Mouse (Mus musculus) lung, postnatal 0 days (tissue): ENCODE measurements around the gene Nr4a3.

Source experiments
- CTCF ChIP-seq: IDR thresholded peaks from 2 replicates; pipeline ENCODE4 v1.5.1; 2016; ENCODE audit warnings: antibody characterized with exemption, mild to moderate bottlenecking
- EP300 ChIP-seq: IDR thresholded peaks from 2 replicates; pipeline ENCODE4 v1.6.1; 2016; ENCODE audit warnings: antibody characterized with exemption, mild to moderate bottlenecking, control low read depth

DNA sequence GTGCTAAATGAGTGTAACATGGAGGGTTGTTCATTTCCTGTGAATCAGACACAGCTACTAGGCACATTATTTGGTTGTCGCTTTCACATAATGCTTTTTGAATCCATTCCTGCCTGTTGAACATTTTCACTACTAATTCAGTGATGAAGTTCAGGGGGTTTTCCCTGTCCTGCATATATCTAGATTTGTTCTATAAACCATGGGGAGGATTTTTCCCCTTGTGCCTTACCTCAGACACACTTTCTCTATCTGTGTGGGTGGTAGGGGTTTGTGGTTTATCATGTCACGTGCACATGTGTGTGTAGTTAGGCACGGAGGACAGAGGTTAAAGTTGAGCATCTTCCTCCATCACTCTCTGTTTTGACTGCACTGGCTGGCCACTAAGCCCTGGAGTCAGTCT, 32.7 kb upstream of the Nr4a3 start:
- TF ChIP-seq CTCF (no peak), EP300 (no peak)
